Mouse (Mus musculus): Measurements from ENCODE around the gene Pdia3. TPM values are rescaled to one million over a fixed set of nuclear protein-coding genes. Genes with fewer than 3 reads are reported as not detected.
"Not testable (repeated sequence)": the region's sequence is repeated elsewhere in the genome, so short reads cannot be mapped to it uniquely, and the experiment has no call there.

The Pdia3 gene
- polyA plus RNA-seq (2017; shearing (Covaris generic)): 100 to 1,000 TPM; 665 to 860 TPM

- peak; percentile 80 for ATAC-seq
These were observed at the start of gene Pdia3, which contains the start of gene Catsper2 for GRCm38 (mm10) chr2:121413387-121414042. Gene Pdia3, plus strand, starts transcription at chr2:121413775. Gene Catsper2, minus strand, starts transcription at chr2:121413792.

DNA sequence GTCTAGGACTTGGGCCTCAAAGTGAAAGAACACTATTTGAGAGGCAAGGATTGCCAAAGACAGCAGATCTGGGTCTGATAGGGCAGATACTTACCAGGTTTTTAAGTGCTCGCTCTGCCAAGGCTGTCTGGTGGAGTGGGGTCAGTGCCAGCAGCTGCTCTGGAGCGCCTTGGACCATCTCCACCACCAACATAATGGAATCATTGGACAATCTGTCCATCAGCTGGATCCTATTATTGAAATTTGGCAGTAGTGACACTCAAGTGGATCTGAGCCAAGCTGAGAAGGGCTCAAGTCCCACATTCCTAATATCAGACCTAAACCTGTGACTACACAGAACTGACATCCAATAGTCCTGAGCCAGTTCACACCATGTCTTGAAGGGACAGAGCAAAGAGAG, 44.7 kb upstream of the Pdia3 start:
- ATAC-seq: no peak

DNA sequence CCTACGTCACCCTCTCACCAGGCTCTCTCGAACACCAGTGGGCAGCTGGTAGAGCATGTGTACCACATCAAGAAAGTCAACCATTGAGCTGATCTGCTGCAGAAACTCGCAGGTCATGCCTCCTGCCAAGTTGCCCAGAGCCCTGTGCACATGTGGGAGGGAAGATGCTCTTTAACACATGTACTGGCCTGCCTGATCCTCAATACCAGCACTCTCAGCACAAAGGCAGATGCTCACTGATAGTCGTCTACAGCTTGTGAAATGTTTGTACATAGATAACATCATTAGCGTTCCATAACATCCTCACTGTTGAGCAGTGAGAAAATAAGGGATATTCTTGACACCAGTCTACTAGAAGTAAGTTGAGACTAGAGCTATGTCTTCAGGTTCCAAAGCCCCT, 42.7 kb upstream of the Pdia3 start:
- no peak for ATAC-seq

DNA sequence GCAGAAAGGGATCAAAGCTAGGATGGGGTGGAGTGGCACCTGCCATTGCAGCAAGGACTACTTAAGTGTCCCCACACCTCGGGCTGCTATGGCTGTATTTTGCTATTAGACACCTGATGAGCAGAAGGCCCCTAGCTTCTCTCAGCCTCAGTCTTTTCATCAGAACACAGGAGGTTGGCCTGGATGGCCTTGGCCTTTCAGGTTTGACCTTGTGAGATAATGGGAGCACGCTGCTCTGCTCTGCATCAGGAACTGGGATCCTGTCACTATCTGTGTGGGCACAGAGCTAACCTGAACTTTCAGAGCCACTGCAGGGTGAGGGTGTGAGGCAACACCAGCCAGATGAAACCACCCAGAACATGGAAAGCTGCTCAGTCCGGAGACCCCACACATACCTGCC, 41.3 kb upstream of the Pdia3 start:
- no peak for ATAC-seq

- ATAC-seq: no peak
These were observed 38.8 kb upstream of the Pdia3 start for GRCm38 (mm10) chr2:121374766-121375165.

- not testable (repeated sequence) for ATAC-seq
These were observed 26.5 kb upstream of the Pdia3 start, which contains the start of gene Strc for GRCm38 (mm10) chr2:121386961-121387575. Gene Strc, minus strand, starts transcription at chr2:121387168.

- ATAC-seq: peak; percentile 62
These were observed 17.0 kb upstream of the Pdia3 start for GRCm38 (mm10) chr2:121396624-121397023.

DNA sequence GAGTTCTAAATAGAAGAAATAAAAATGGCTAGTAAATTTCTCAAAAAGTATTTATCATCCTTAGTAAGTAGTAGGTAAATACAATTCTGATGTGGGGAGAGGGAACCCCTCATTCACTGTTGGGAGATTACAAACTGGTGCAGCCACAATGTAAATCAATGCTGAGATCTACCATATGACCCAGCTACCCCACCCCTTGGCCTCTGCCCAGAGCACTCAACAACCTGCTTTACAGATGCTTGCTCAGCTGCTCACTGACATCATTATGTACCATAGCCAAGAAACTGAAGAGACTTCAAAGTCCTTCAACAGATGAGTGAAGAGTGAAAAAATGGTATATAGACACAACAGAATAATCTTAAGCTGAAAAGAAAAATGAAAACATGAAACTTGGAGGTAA, 10.3 kb upstream of the Pdia3 start:
- no peak for ATAC-seq

DNA sequence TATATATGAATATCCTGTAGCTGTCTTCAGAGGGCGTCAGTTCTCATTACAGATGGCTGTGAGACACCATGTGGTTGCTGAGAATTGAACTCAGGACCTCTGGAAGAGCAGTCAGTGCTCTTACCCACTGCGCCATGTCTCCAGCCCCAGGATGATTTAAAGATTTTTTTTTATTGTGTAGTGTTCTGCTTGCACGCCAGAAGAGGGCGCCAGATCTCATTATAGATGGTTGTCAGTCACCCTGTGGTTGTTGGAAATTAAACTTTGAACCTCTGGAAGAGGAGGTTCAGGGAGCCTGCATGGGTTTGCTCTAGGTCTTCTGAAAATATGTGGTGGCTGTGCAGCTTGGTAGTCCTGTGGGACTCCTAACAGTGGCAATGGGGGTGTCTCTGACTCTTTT, 5.4 kb upstream of the Pdia3 start:
- peak; percentile 88 for ATAC-seq

- ATAC-seq: no peak
These were observed 660 bp upstream of the Pdia3 start for GRCm38 (mm10) chr2:121412843-121413386.

- ATAC-seq: peak; percentile 49
These were observed 637 bp downstream of the Pdia3 start for GRCm38 (mm10) chr2:121414139-121414685.

- ATAC-seq: no peak
These were observed 1.5 kb downstream of the Pdia3 start for GRCm38 (mm10) chr2:121415103-121415502.

GRCm38 (mm10) chr2:121415591-121415990, 2.0 kb downstream of the Pdia3 start:
- ATAC-seq: no peak

DNA sequence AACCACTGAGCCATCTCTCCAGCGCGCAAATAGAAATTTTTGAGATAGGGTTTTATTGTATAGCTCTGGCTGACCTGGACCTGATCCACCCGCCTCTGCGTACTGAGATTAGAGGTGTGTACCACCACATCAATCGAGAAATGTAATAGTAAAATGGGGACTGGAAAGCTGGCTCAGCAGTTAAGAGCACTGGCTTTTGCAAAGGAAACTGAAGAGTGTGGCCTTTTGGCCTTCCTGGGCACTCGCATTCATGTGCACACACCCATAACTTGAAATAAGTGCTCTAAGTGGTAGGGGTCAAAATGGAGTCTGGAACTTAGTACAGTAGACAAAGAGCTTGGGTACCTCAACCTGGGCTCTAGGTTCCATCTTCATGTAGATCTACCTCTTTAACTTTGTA, 2.8 kb downstream of the Pdia3 start:
- no peak for ATAC-seq

- ATAC-seq: no peak
These were observed 4.9 kb downstream of the Pdia3 start for GRCm38 (mm10) chr2:121418476-121418875.

DNA sequence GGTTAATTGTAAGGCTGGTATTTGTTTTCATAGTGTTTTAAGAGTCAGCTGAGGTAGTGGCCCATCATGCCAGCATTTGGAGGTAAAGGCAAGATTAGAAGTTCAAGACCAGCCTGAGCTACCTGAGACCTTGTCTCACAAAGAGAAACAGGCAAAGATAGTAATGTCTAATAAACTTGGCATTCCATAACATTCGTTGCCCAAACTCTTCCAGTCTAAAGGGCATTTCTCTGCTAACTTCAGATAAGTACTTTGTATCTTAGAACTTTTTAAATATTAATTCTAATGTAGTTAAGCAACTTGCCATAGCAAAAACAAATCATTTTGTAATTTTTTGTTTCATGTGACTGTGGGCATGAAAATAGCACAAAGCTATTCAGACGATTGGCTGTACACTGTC, 9.6 kb downstream of the Pdia3 start:
- ATAC-seq: no peak

DNA sequence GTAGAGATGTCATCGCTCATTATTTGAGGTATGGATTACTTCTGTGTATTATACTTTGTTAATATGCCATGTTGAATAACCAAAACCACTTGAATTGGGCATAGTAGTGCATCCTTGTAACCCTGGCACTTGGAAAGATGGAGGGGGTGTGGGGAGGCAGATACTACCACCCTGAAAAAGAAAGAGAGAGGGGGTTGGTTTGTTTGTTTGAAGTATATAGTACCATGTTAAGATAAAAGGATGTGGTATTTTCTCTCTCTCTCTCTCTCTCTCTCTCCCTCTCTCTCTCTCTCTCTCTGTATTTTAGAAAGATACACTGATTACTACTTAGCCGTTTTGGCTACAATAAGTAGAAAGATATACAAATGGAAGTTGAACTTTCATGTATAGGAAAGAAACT, 12.3 kb downstream of the Pdia3 start:
- peak; percentile 51 for ATAC-seq

- ATAC-seq: peak; percentile 74
These were observed 21.3 kb downstream of the Pdia3 start for GRCm38 (mm10) chr2:121434854-121435253.

DNA sequence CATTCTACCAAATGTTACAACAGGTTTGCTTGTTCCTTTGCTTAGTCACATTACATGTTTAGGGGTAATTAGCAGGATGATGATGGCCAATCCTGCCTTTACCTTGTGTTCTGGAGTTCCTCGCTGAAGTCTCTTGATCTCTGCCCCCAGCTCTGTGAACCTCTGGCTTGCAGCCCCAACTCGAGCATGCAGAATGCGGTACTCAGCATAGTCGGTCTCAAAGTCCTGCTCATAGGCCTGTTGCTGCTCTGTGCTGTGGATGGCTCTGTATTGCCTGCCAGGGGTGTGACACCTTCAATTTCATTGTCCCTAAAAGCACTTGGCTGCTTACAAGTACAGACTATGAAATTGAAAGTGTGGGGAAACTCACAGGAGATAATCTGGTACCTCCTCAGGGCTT, 26.2 kb downstream of the Pdia3 start:
- ATAC-seq: no peak

DNA sequence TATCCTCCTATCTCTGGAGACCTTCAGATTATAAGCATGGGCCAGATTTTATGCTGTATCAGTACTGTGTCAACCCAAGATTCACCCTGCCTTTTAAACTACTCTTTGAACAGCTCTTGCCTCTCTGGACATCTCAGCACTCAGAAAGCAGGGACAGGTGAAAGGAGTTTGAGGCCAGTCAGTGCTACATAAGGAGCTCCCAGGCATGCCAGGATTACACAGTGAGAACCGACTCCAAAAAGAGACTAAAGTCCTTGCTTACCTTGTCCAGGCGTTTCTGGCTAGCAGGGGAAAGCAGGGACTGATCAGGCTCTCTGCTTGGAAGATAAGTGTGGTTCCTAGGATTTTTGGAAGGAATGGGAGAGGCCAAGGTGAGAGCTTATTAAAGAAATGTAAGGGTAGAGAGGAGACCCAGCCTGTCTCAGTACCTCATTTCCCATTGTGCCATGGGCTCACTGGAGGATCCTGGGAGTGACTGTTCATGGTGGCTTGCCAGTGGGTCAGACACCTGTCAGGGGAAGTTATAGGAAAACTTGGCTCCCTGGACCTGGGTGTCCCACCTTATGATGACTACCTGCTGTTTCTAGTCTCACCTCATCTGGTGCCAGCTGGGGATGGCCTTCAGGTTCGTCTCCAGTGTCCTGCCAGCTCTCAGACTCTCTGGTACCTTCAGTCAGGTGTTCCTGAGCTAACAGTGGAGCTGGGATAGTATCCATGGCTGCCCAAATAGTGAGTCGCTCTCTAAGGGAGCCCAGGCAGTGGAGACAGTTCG, 27.4 kb downstream of the Pdia3 start:
- ATAC-seq: no peak

GRCm38 (mm10) chr2:121441800-121442199, 28.2 kb downstream of the Pdia3 start:
- peak; percentile 19 for ATAC-seq

- peak; percentile 88 for ATAC-seq
These were observed 28.9 kb downstream of the Pdia3 start for GRCm38 (mm10) chr2:121442259-121443067.

Measured in CD4-positive, CD25-positive, alpha-beta regulatory T cell, adult 4 months (primary cell).